Mouse (Mus musculus): Measurements from ENCODE around the gene Tnfrsf19. TPM values are rescaled to one million over a fixed set of nuclear protein-coding genes. Genes with fewer than 3 reads are reported as not detected.

Tnfrsf19 gene
- polyA plus RNA-seq, 1 experiment from 2014 or later = 13.8 TPM

GRCm38 (mm10) chr14:60993092-60993491, 53.2 kb downstream of the Tnfrsf19 start:
- Histone ChIP-seq H3K36me3 (ENCODE audit: insufficient read depth, low read length) (no peaks in the 10 kb centered on the region), H3K27ac (no peak overlapping the region), H3K4me3 (replicated peaks; ENCODE audit: low read depth, low read length) (no peak overlapping the region), H3K4me2 (ENCODE audit: low read length) (no peak overlapping the region), H3K9me3 (replicated peaks; ENCODE audit: low read length) (no peaks in the 10 kb centered on the region), H3K4me1 (replicated peaks; ENCODE audit: insufficient read depth, low read length) (no peaks in the 10 kb centered on the region), H3K9ac (ENCODE audit: low read depth, low read length) (no peak overlapping the region), H3K27me3 (ENCODE audit: insufficient read depth, low read length) (no peaks in the 10 kb centered on the region)
- TF ChIP-seq CTCF (IDR thresholded peaks at IDR 0.05; ENCODE audit: low read depth) = no peak
- WGBS = 87% methylated on average over 3 of the region's 3 CpGs
- DNase-seq (ENCODE audit: low spot score) (no peak), ATAC-seq (replicated peaks; ENCODE audit: low FRiP score, low read depth) (no peak)

DNA sequence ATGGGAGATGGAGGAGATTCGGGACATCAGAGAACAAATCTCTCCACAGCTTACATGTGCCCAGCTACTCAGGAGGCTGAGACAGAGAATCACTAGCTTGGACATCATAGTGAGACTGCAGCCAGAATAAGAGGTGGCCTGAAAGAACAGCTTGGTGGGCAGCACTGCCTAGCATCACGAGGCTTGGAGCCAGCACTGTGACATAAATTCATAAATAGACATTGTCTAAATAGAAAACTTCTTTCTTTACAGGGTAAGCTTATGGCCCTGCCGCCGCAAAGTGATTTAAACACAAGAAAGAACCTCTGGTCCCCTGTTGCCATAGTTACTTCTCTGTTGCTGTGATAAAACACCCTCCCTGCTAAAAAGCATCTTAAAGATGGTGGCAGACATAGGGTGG, 54.1 kb downstream of the Tnfrsf19 start:
- Histone ChIP-seq H3K9me3 (replicated peaks; ENCODE audit: low read length) (no peaks in the 10 kb centered on the region), H3K4me3 (replicated peaks; ENCODE audit: low read depth, low read length) (no peak overlapping the region), H3K27ac (no peak overlapping the region), H3K4me1 (replicated peaks; ENCODE audit: insufficient read depth, low read length) (no peaks in the 10 kb centered on the region), H3K36me3 (ENCODE audit: insufficient read depth, low read length) (no peaks in the 10 kb centered on the region), H3K27me3 (ENCODE audit: insufficient read depth, low read length) (no peaks in the 10 kb centered on the region), H3K4me2 (ENCODE audit: low read length) (no peak overlapping the region), H3K9ac (ENCODE audit: low read depth, low read length) (no peak overlapping the region)
- WGBS = 79% methylated on average over 4 of the region's 4 CpGs
- no peak for TF ChIP-seq CTCF (IDR thresholded peaks at IDR 0.05; ENCODE audit: low read depth)
- no peak for ATAC-seq (replicated peaks; ENCODE audit: low FRiP score, low read depth)
- no peak for DNase-seq (ENCODE audit: low spot score)

- Histone ChIP-seq H3K36me3 (ENCODE audit: insufficient read depth, low read length) (no peaks in the 10 kb centered on the region), H3K9me3 (replicated peaks; ENCODE audit: low read length) (no peaks in the 10 kb centered on the region), H3K4me2 (ENCODE audit: low read length) (no peak overlapping the region), H3K4me1 (replicated peaks; ENCODE audit: insufficient read depth, low read length) (no peaks in the 10 kb centered on the region), H3K9ac (ENCODE audit: low read depth, low read length) (no peak overlapping the region), H3K4me3 (replicated peaks; ENCODE audit: low read depth, low read length) (no peak overlapping the region), H3K27ac (no peak overlapping the region), H3K27me3 (ENCODE audit: insufficient read depth, low read length) (no peaks in the 10 kb centered on the region)
- no peak for ATAC-seq (replicated peaks; ENCODE audit: low FRiP score, low read depth)
- no peak for DNase-seq (ENCODE audit: low spot score)
- TF ChIP-seq CTCF (IDR thresholded peaks at IDR 0.05; ENCODE audit: low read depth) = no peak
- WGBS = 64% methylated on average over 6 of the region's 6 CpGs
These were observed 58.1 kb downstream of the Tnfrsf19 start for GRCm38 (mm10) chr14:60988228-60988627.

DNA sequence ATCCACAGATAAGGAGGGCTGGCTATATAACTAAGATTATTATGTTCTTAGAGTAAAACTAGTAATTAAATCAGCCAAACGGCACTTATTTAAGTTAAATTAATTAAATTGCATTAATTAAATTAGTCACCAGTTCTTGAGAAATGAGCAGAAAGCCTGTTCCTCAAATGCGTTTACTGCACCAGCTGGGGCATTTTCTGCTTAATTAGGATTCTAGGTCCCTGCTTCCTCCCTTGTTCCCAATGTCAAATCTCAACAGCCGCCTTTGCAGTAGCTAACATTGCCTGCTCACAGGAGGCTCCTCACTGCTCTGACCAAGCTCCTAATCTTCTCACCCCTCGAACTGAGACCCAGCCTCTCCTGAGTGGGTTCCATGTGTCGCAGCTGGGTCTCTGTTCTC, 59.4 kb downstream of the Tnfrsf19 start:
- Histone ChIP-seq H3K36me3 (ENCODE audit: insufficient read depth, low read length) (no peaks in the 10 kb centered on the region), H3K9ac (ENCODE audit: low read depth, low read length) (no peak overlapping the region), H3K4me3 (replicated peaks; ENCODE audit: low read depth, low read length) (no peak overlapping the region), H3K4me1 (replicated peaks; ENCODE audit: insufficient read depth, low read length) (no peaks in the 10 kb centered on the region), H3K27me3 (ENCODE audit: insufficient read depth, low read length) (no peaks in the 10 kb centered on the region), H3K27ac (no peak overlapping the region), H3K4me2 (ENCODE audit: low read length) (no peak overlapping the region), H3K9me3 (replicated peaks; ENCODE audit: low read length) (no peaks in the 10 kb centered on the region)
- ATAC-seq (replicated peaks; ENCODE audit: low FRiP score, low read depth) (no peak), DNase-seq (ENCODE audit: low spot score) (no peak)
- TF ChIP-seq CTCF (IDR thresholded peaks at IDR 0.05; ENCODE audit: low read depth) = no peak
- WGBS = 71% methylated on average over 5 of the region's 5 CpGs

DNA sequence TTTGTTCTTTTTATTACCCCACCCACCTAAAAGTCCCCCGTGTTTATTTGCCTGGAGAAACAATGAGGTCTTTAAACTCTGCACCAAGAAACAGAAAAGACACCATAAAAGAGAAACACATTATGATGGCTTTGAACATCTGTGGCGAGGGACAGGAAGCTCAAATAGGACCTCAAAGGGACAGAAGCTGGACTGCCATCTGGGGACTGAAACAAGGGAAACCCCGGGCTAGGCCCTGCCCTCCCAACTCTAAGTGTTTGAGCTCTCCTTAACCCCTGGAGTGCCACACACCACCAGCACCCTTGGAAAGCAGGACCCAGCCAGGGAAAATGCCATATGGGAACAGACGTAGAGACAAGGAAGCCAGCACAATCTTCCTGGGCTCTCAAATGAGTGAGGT, 61.2 kb downstream of the Tnfrsf19 start:
- no peak for ATAC-seq (replicated peaks; ENCODE audit: low FRiP score, low read depth)
- H3K9me3 ChIP-seq (replicated peaks; ENCODE audit: low read length) = no peaks in the 10 kb centered on the region
- DNase-seq (ENCODE audit: low spot score) = no peak
- no peak overlapping the region for H3K27ac ChIP-seq
- WGBS = 38% methylated on average over 4 of the region's 4 CpGs
- no peak overlapping the region for H3K4me2 ChIP-seq (ENCODE audit: low read length)
- no peak for TF ChIP-seq CTCF (IDR thresholded peaks at IDR 0.05; ENCODE audit: low read depth)
- no peak overlapping the region for H3K9ac ChIP-seq (ENCODE audit: low read depth, low read length)
- no peaks in the 10 kb centered on the region for H3K36me3 ChIP-seq (ENCODE audit: insufficient read depth, low read length)
- no peaks in the 10 kb centered on the region for H3K27me3 ChIP-seq (ENCODE audit: insufficient read depth, low read length)
- no peak overlapping the region for H3K4me3 ChIP-seq (replicated peaks; ENCODE audit: low read depth, low read length)
- no peaks in the 10 kb centered on the region for H3K4me1 ChIP-seq (replicated peaks; ENCODE audit: insufficient read depth, low read length)

GRCm38 (mm10) chr14:60984266-60984665, 62.0 kb downstream of the Tnfrsf19 start:
- DNase-seq (ENCODE audit: low spot score) (no peak), ATAC-seq (replicated peaks; ENCODE audit: low FRiP score, low read depth) (no peak)
- TF ChIP-seq CTCF (IDR thresholded peaks at IDR 0.05; ENCODE audit: low read depth) = no peak
- H3K4me1 ChIP-seq (replicated peaks; ENCODE audit: insufficient read depth, low read length) = no peaks in the 10 kb centered on the region
- no peak overlapping the region for H3K9ac ChIP-seq (ENCODE audit: low read depth, low read length)
- H3K27ac ChIP-seq = no peak overlapping the region
- H3K4me3 ChIP-seq (replicated peaks; ENCODE audit: low read depth, low read length) = no peak overlapping the region
- H3K4me2 ChIP-seq (ENCODE audit: low read length) = no peak overlapping the region
- WGBS = 65% methylated on average over 6 of the region's 6 CpGs
- H3K27me3 ChIP-seq (ENCODE audit: insufficient read depth, low read length) = no peaks in the 10 kb centered on the region
- no peaks in the 10 kb centered on the region for H3K36me3 ChIP-seq (ENCODE audit: insufficient read depth, low read length)
- H3K9me3 ChIP-seq (replicated peaks; ENCODE audit: low read length) = no peaks in the 10 kb centered on the region

GRCm38 (mm10) chr14:60982126-60982525, 64.2 kb downstream of the Tnfrsf19 start:
- Histone ChIP-seq H3K9me3 (replicated peaks; ENCODE audit: low read length) (no peaks in the 10 kb centered on the region), H3K4me1 (replicated peaks; ENCODE audit: insufficient read depth, low read length) (no peaks in the 10 kb centered on the region), H3K4me2 (ENCODE audit: low read length) (no peak overlapping the region), H3K27me3 (ENCODE audit: insufficient read depth, low read length) (no peaks in the 10 kb centered on the region), H3K36me3 (ENCODE audit: insufficient read depth, low read length) (no peaks in the 10 kb centered on the region), H3K4me3 (replicated peaks; ENCODE audit: low read depth, low read length) (no peak overlapping the region), H3K27ac (no peak overlapping the region), H3K9ac (ENCODE audit: low read depth, low read length) (no peak overlapping the region)
- no peak for DNase-seq (ENCODE audit: low spot score)
- no peak for ATAC-seq (replicated peaks; ENCODE audit: low FRiP score, low read depth)
- TF ChIP-seq CTCF (IDR thresholded peaks at IDR 0.05; ENCODE audit: low read depth) = no peak

Data from kidney, postnatal 0 days (tissue).